Mouse (Mus musculus) bone marrow, adult 2 months (tissue): ENCODE measurements around the gene Il34.

ENCODE experiments used
- CTCF ChIP-seq: fragments of 200-500 bp; IDR thresholded peaks from 2 replicates; pipeline ENCODE4 v1.5.1; 2011; ENCODE audit warnings: low read length, control low read depth; ENCODE audit not compliant: control insufficient read depth, insufficient read depth
- POLR2A ChIP-seq: fragments of 200-500 bp; IDR thresholded peaks from 2 replicates; pipeline ENCODE4 v1.6.1; 2011; ENCODE audit warnings: low read depth, mild to moderate bottlenecking, control low read depth, low read length, borderline replicate concordance; ENCODE audit not compliant: control insufficient read depth

GRCm38 (mm10) chr8:110751490-110751889 is 54.2 kb downstream of the Il34 start:
- no peak for TF ChIP-seq CTCF
- no peak for TF ChIP-seq POLR2A
